Mouse (Mus musculus) retina, adult 2 months (tissue): ENCODE results near the gene Cbx8.
A peak's percentile ranks its signal among the peaks of the same experiment; 100 is the strongest.

Experiments
- DNase-seq: peaks from one replicate; pipeline ENCODE4 v3.0.0-alpha.2; 2012; ENCODE audit warnings: low read depth, low spot score

Cbx8 gene

GRCm38 (mm10) chr11:119033874-119034558 is 6.8 kb downstream of the Cbx8 start:
- DNase-seq = no peak

- no peak for DNase-seq
Measured at GRCm38 (mm10) chr11:119026203-119026602, 14.6 kb downstream of the Cbx8 start.

- DNase-seq = no peak
Measured at GRCm38 (mm10) chr11:119024260-119024659, 16.5 kb downstream of the Cbx8 start.

GRCm38 (mm10) chr11:119023616-119023980 is 17.2 kb downstream of the Cbx8 start:
- DNase-seq = no peak

- DNase-seq = no peak
Measured at GRCm38 (mm10) chr11:119022895-119023615, 17.7 kb downstream of the Cbx8 start, which contains the start of gene Cbx2. TSS of gene Cbx2 (plus strand) at chr11:119022962.

- DNase-seq = no peak
Measured at GRCm38 (mm10) chr11:119022068-119022894, 18.5 kb downstream of the Cbx8 start.

- DNase-seq = no peak
Measured at GRCm38 (mm10) chr11:119021180-119021579, 19.6 kb downstream of the Cbx8 start.

GRCm38 (mm10) chr11:119017506-119017905 is 23.3 kb downstream of the Cbx8 start:
- DNase-seq = no peak

GRCm38 (mm10) chr11:119014455-119014854 is 26.3 kb downstream of the Cbx8 start:
- DNase-seq = no peak

- no peak for DNase-seq
Measured at GRCm38 (mm10) chr11:119007461-119008456, 33.0 kb downstream of the Cbx8 start.

- DNase-seq = no peak
Measured at GRCm38 (mm10) chr11:119006462-119006861, 34.3 kb downstream of the Cbx8 start.

GRCm38 (mm10) chr11:119005547-119006275 is 35.1 kb downstream of the Cbx8 start:
- DNase-seq = no peak

- no peak for DNase-seq
Measured at GRCm38 (mm10) chr11:119001493-119002128, 39.2 kb downstream of the Cbx8 start.

- no peak for DNase-seq
Measured at GRCm38 (mm10) chr11:119000877-119001276, 39.9 kb downstream of the Cbx8 start.

GRCm38 (mm10) chr11:118999361-118999804 is 41.4 kb downstream of the Cbx8 start:
- no peak for DNase-seq

- peak; percentile 41 for DNase-seq
Measured at GRCm38 (mm10) chr11:118998540-118999265, 42.1 kb downstream of the Cbx8 start.

GRCm38 (mm10) chr11:118997182-118997581 is 43.6 kb downstream of the Cbx8 start:
- no peak for DNase-seq

GRCm38 (mm10) chr11:118995448-118995847 is 45.3 kb downstream of the Cbx8 start:
- no peak for DNase-seq

- no peak for DNase-seq
Measured at GRCm38 (mm10) chr11:118992781-118993180, 48.0 kb downstream of the Cbx8 start.
